Mouse (Mus musculus) retina, embryonic 14.5 days (tissue): Measurements from ENCODE around the gene Rpp40.

Experiments
- DNase-seq: peaks from one replicate; pipeline ENCODE4 v3.0.0-alpha.2; 2015; ENCODE audit warnings: low spot score

Rpp40 gene

GRCm38 (mm10) chr13:35905879-35906481, at the start of gene Rpp40:
TSS of gene Rpp40 (minus strand) at chr13:35906359.
- DNase-seq, result peak; percentile 89

- DNase-seq, result no peak
Observed at GRCm38 (mm10) chr13:35949814-35950455, 43.8 kb upstream of the Rpp40 start.

- peak; percentile 87 for DNase-seq
Observed at GRCm38 (mm10) chr13:35947354-35948000, 41.3 kb upstream of the Rpp40 start.

GRCm38 (mm10) chr13:35946659-35947353, 40.6 kb upstream of the Rpp40 start:
- no peak for DNase-seq

GRCm38 (mm10) chr13:35940934-35941333, 34.8 kb upstream of the Rpp40 start:
- no peak for DNase-seq

- DNase-seq, result peak; percentile 10
Observed at GRCm38 (mm10) chr13:35939871-35940665, 33.9 kb upstream of the Rpp40 start.

GRCm38 (mm10) chr13:35937991-35938390, 31.8 kb upstream of the Rpp40 start:
- DNase-seq, result no peak

- DNase-seq, result no peak
Observed at GRCm38 (mm10) chr13:35911476-35911875, 5.3 kb upstream of the Rpp40 start.

- DNase-seq, result peak; percentile 40
Observed at GRCm38 (mm10) chr13:35905378-35905777, 781 bp downstream of the Rpp40 start.

- no peak for DNase-seq
Observed at GRCm38 (mm10) chr13:35892866-35893265, 13.3 kb downstream of the Rpp40 start.

GRCm38 (mm10) chr13:35886121-35886725, 19.9 kb downstream of the Rpp40 start:
- DNase-seq, result peak; percentile 35

- no peak for DNase-seq
Observed at GRCm38 (mm10) chr13:35880555-35881046, 25.6 kb downstream of the Rpp40 start.

- no peak for DNase-seq
Observed at GRCm38 (mm10) chr13:35879519-35879918, 26.6 kb downstream of the Rpp40 start.

GRCm38 (mm10) chr13:35879068-35879467, 27.1 kb downstream of the Rpp40 start:
- DNase-seq, result no peak

- no peak for DNase-seq
Observed at GRCm38 (mm10) chr13:35878282-35878681, 27.9 kb downstream of the Rpp40 start.

GRCm38 (mm10) chr13:35875396-35875795, 30.8 kb downstream of the Rpp40 start:
- DNase-seq, result no peak

- DNase-seq, result no peak
Observed at GRCm38 (mm10) chr13:35871107-35871506, 35.1 kb downstream of the Rpp40 start.

GRCm38 (mm10) chr13:35870659-35871058, 35.5 kb downstream of the Rpp40 start:
- no peak for DNase-seq

- no peak for DNase-seq
Observed at GRCm38 (mm10) chr13:35860916-35861315, 45.2 kb downstream of the Rpp40 start.

GRCm38 (mm10) chr13:35857486-35857885, 48.7 kb downstream of the Rpp40 start:
- DNase-seq, result no peak

- DNase-seq, result no peak
Observed at GRCm38 (mm10) chr13:35852851-35853575, 53.1 kb downstream of the Rpp40 start.
